Mouse (Mus musculus): ENCODE results near the gene Pth1r.
A peak's percentile ranks its signal among the peaks of the same experiment; 100 is the strongest.
"Not testable (repeated sequence)": the region's sequence is repeated elsewhere in the genome, so short reads cannot be mapped to it uniquely, and the experiment has no call there.

Gene Pth1r

DNA sequence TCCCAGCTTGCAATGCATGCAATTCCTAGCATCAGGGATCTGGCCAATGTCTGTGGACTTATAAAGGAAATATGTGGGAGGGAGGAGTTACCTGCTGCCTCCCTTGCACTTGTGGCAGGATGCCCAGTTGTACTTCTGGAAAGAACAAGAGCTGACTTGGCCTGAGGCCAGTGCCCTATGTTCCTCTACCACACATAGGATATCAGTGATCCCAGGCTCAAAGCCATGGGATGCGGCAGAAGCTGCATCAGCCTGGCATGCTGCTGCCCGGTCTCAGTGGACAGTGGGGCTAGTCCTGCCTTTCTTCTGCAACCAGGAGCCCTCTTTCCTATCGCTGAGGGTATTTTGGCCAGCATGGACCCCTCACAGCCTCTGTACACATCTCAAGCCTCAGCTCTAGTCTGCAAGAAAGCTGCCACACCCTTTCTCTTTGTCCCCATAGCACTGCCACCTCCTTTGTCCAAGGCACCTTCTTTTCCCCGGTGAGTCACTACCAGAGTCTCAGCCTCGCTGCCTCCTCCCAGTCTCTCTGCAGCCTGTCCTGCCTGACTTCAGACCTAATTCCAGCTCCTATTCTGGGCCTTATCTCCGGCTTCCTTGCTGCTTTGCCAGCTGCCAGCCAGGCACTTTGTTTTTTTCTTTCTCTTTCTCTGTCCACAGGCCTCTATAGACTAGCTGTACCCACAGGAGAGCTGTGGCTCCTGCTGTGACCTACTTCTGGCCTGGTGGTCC is 62.7 kb downstream of the Pth1r start:
- DNase-seq (ENCODE audit: low read depth, low spot score), result no peak

DNA sequence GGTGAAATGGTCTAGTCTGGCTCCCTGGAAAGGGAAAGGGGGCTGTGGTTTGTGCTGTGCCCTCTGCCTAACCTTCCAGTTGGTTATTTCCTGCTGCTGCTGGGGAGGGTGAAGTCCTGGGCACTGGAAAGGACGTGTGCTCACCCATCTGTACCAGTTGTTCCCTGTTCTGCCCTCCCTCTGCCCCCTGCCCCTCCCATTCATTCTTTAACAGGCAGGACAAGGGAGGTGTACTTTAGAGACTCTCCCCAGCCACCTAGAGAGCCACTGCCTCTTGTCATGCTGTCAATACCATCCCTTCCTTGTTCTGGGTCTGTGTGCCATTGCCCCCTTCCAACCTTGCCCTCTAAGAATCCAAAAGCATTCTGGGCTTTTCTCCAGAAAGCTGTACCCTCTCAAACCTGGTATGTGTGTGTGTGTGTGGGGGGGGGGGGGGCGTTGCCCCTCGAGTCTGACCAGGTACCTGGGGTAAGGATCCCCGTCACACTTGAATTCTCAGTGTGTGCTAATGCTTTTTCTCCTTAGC is 63.3 kb downstream of the Pth1r start:
- DNase-seq (ENCODE audit: low read depth, low spot score), result no peak

DNA sequence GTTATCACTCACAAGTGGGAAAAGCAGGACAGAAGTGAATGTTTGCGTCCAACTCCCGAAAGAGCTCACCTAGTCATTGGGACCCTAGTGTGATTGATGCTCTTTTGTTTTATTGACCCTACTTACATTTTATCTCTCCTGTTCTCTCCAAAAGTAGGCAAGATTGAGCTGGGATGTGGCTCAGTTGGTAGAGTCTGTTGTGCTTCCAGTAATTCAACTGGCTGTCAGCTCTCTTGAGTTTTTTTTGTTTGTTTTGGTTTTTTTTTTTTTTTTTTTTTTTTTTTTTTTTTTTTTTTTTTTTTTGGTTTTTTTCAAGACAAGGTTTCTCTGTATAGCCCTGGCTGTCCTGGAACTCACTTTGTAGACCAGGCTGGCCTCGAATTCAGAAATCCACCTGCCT is 64.2 kb downstream of the Pth1r start:
- not testable (repeated sequence) for DNase-seq (ENCODE audit: low read depth, low spot score)

DNA sequence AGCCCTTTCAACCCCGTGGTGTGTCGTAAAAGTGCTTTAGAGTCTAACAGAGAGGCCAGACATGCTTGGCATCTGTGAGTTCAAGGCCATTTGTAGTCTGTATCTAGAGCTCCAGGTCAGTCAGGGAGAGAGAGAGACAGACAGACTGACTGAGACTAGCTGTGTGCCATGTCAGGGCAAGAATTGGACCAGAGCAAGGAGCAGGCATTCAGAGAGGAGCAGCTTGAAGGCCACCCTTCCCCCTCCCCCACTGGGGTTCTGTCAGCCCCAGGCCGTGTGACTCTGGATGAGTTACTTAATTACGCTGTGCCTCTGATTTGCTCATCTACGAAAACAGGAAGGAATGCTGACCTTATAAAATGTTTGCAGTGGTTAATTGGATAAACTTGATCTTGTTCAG is 64.7 kb downstream of the Pth1r start:
- DNase-seq (ENCODE audit: low read depth, low spot score), result no peak

DNA sequence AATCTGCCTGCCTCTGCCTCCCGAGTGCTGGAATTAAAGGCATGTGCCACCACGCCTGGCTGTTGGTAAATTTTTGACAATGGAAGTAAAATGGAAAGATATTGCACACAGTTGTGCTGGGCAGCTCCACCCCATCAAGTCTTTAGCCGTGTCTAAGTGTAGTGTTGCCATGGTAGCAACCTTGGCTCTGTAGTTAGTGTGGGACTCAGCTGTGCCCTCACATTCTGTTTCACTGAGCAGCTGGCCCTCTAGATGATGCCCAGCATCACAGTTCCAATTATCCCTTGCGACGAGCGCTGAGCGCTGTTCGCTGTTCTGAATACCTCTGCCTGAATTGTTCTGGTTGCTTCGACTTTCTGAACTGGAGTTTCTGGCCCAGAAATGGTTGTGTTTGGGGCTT is 65.1 kb downstream of the Pth1r start:
- no peak for DNase-seq (ENCODE audit: low read depth, low spot score)

DNA sequence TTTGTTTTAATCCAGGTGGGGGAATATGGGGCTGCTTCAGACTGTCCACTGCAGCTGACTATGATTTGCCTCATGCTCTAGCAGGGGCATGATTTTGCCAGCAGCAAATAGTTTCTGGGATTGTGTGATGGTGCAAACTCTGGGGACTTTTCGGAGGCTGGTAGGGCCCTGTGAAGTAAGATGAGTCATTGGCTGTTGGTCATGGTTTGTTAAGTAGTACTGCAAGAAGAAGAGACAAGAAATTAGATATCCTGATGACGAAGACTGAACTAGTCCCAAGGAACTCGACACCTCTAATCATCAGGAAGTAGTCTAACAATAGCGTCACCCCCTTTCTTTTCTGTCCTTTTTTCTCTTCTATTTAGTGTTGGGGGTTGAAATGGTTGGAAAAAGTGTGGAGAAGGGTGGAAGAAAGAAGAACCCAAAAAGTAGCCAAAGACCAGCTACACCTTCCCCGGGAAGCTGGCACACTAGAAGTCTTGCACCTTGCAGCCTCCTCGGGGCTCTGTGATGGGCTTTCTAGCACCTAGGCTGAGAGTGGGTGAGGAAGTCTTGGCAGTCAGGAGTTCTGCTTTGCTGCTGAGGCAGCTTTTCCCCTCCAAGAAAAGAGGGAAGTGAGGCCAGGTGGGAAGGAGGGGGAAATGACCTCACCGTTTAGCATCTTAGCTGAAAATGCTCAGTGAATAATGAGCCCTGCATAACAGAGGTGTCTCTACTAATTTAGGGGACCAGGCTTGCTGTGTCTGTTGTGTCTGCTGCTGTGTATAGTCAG is 66.0 kb downstream of the Pth1r start:
- no peak for DNase-seq (ENCODE audit: low read depth, low spot score)

DNA sequence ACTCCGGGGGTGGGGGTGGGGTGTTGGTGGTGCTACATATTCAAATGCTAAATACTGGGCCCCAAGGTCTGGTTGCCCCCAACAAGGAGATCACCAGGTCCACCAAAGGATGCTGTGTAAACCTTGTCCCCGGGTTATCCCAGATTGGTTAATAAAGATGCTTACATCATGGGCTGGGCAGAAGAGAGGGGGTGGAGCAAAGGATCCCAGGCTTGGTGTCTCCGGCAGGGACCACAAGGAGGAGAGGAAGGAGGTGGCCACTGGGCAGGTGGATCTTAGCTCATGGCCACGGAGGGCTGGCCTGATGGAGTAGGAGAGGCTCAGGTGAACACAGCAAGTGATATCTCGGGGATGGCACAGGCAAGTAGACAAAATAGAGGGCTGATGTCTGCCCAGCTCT is 68.1 kb downstream of the Pth1r start:
- DNase-seq (ENCODE audit: low read depth, low spot score), result no peak

DNA sequence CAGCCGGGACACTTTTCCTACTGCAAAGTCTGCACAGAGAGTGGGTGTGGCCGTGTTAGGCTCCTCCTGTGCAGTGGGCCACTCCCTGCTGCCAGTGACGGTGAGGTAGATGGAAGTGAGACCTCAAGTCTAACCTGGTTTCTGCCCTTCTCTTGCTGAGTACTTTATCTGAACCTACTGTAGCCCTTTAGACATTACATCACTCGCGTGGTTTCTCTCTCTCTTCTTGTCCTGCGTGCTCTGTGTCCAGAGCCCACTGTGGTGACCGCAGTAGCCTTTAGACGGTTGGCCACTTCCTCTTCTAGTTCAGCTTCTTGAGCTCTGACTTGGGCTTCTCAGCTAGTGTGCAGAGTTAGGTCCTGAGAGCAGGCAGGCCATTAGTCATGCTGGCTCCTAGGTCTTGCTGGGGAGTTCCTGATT is 70.4 kb downstream of the Pth1r start:
- DNase-seq (ENCODE audit: low read depth, low spot score), result no peak

DNA sequence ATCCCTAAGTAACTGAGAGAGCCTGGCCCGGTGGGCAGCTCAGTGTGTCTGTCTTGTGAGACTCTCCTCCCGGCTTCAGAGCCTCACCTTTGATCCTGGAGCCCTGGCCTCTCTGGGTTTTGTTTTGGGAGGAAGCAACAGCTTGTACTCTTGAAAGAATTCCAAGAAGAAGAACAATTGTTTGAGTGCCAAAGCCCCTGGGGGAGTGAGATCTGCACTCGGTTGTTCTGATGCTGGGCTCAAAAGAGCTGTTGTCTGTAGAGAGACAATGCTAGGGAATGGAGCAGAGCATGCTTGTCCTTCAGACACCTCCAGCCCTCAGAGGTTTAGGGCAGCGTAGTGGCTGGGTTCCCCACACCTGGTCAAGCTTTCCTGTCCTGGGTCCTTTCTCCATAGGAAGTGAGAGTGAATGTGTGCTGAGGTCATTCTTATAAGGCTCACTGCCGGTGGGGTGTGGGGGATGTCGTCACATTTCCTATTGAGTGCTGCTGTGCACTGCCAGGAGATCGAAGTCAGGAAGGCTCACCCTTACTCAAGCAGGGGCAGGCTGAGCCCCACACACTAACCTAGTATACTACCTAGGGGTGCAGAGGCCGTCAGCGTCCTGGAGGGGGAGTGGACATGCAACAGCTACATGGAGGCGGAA is 73.7 kb downstream of the Pth1r start:
- DNase-seq (ENCODE audit: low read depth, low spot score), result peak; percentile 67

DNA sequence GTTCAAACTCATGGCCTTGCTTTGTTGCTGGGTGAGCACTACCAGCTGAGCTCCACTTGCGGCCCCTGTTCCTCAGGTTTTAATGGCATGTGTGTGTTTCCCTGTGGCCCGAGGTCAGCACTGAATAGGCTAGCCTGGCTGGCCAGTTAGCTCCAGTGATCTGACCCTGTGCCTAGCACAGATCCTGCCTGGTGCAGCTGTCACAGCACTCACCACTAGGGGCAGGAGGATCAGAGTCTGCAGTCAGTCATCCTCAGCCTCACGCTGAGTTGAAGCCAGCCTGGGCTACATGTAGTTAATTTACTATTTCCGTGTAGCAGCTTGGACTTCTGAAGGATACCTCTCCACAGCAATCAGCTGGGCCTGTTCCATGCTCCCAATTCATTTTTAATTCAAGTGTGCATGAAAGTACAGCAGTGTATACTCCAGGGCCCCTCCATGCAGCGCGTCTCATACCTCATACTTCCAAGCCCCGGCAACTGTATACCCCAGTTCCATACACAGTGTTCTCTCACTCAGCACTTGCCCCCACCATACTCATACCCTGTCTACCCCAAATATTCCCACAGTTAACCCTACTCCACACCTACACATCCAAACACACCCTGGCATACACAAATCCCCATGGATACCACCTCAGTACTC is 74.4 kb downstream of the Pth1r start:
- peak; percentile 59 for DNase-seq (ENCODE audit: low read depth, low spot score)
